Mouse (Mus musculus) spleen, adult 18-20 months (tissue): Measurements from ENCODE around the gene Vstm4.

Experiments
- DNase-seq, 2 experiments: peaks; one replicate each; pipeline ENCODE4 v3.0.0; 2022; ENCODE audit warnings: mixed read lengths in 2 of 2

Vstm4 gene

GRCm38 (mm10) chr14:32856681-32857328, at the start of gene Vstm4:
Vstm4 (plus strand) TSS chr14:32856756.
- DNase-seq, result peak in 1 of 2 experiments; percentile 12

- no peak for DNase-seq
These were observed 46.4 kb upstream of the Vstm4 start for GRCm38 (mm10) chr14:32810111-32810510.

- no peak for DNase-seq
These were observed 44.1 kb upstream of the Vstm4 start for GRCm38 (mm10) chr14:32812429-32812828.

- no peak for DNase-seq
These were observed 41.6 kb upstream of the Vstm4 start for GRCm38 (mm10) chr14:32814961-32815360.

- DNase-seq, result no peak
These were observed 40.0 kb upstream of the Vstm4 start for GRCm38 (mm10) chr14:32816533-32816932.

- DNase-seq, result no peak
These were observed 39.3 kb upstream of the Vstm4 start for GRCm38 (mm10) chr14:32817258-32817657.

- DNase-seq, result no peak
These were observed 37.3 kb upstream of the Vstm4 start for GRCm38 (mm10) chr14:32819297-32819696.

GRCm38 (mm10) chr14:32822812-32823211, 33.7 kb upstream of the Vstm4 start:
- no peak for DNase-seq

- no peak for DNase-seq
These were observed 32.7 kb upstream of the Vstm4 start for GRCm38 (mm10) chr14:32823861-32824260.

GRCm38 (mm10) chr14:32824267-32825150, 32.0 kb upstream of the Vstm4 start:
- DNase-seq, result no peak

GRCm38 (mm10) chr14:32825426-32826032, 31.0 kb upstream of the Vstm4 start:
- DNase-seq, result no peak

GRCm38 (mm10) chr14:32827165-32827564, 29.4 kb upstream of the Vstm4 start:
- DNase-seq, result no peak

GRCm38 (mm10) chr14:32827994-32828650, 28.4 kb upstream of the Vstm4 start:
- no peak for DNase-seq

GRCm38 (mm10) chr14:32833847-32834246, 22.7 kb upstream of the Vstm4 start, which contains the start of gene Fam170b:
Fam170b (plus strand) TSS chr14:32833962.
- DNase-seq, result no peak

- no peak for DNase-seq
These were observed 21.4 kb upstream of the Vstm4 start for GRCm38 (mm10) chr14:32835181-32835580.

GRCm38 (mm10) chr14:32835596-32835995, 21.0 kb upstream of the Vstm4 start:
- DNase-seq, result no peak

- no peak for DNase-seq
These were observed 20.4 kb upstream of the Vstm4 start for GRCm38 (mm10) chr14:32836191-32836590.

GRCm38 (mm10) chr14:32842052-32842451, 14.5 kb upstream of the Vstm4 start:
- DNase-seq, result no peak

- DNase-seq, result no peak
These were observed 2.5 kb upstream of the Vstm4 start for GRCm38 (mm10) chr14:32854059-32854458.

GRCm38 (mm10) chr14:32856246-32856645, 310 bp upstream of the Vstm4 start:
- DNase-seq, result no peak

- DNase-seq, result no peak
These were observed 1.8 kb downstream of the Vstm4 start for GRCm38 (mm10) chr14:32858361-32858760.

GRCm38 (mm10) chr14:32858941-32859510, 2.5 kb downstream of the Vstm4 start:
- no peak for DNase-seq
